Mouse (Mus musculus): ENCODE measurements around the gene Mpzl3. TPM values are rescaled to one million over a fixed set of nuclear protein-coding genes. Genes with fewer than 3 reads are reported as not detected.

Gene Mpzl3
- polyA plus RNA-seq, 1 experiment from 2014 or later: 1.9 TPM

DNA sequence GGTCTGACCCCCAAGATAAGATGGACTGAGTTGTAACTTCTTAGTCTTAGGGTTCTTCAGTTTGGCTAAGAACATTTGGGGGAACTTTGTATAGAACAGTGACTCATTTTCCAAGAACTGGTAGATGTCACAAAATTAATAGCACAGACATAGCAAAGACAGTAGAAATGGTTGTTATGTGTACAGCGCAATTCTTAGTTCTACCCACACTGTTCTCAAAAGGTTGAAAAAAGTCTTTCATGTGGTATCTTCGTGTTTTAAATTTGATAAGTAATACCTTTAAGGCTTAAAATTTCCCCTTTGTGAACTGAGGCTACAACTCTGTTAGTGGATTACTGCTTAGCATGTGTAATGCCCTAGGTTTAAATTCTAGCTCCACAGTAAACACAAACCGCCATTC, 28.1 kb downstream of the Mpzl3 start:
- Histone ChIP-seq H3K9me3 (replicated peaks; ENCODE audit: control insufficient read depth, low read length) (no peaks in the 10 kb centered on the region), H3K9ac (ENCODE audit: low read length) (no peak overlapping the region), H3K4me3 (ENCODE audit: low read length) (no peak overlapping the region), H3K27ac (ENCODE audit: low read length) (no peak overlapping the region), H3K27me3 (ENCODE audit: control insufficient read depth, insufficient read depth, low read length) (peaks cover 3% of the 10 kb centered on the region; the same call in 1 of the 2 replicates), H3K36me3 (ENCODE audit: control insufficient read depth, insufficient read depth) (no peaks in the 10 kb centered on the region), H3K4me1 (ENCODE audit: control insufficient read depth, insufficient read depth, low read length) (no peaks in the 10 kb centered on the region), H3K4me2 (ENCODE audit: low read depth, low read length) (no peak overlapping the region)
- 76% methylated on average over 3 of the region's 3 CpGs for WGBS
- ATAC-seq (replicated peaks; ENCODE audit: extremely low read depth, insufficient read depth, low FRiP score): no peak

DNA sequence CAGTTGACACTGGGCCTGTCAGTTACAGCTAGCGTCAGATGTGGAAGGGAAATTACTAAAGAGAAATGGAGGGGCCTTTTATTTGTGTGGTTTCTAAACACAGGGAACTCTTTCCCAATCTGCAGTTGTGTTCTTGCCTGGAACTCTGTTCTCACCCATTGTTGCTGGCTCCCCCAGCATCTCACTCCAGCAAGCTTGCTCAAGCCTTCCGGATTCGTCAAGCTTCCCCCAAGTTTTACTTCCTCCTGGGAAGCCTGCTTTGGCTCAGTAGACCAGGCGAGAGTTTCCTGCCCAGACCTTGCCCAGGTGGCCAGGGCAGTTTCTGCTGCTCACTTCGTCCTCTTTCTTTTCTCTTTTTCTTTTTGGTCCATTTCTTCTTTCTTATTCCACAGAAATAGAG, 29.6 kb downstream of the Mpzl3 start:
- Histone ChIP-seq H3K4me2 (ENCODE audit: low read depth, low read length) (no peak overlapping the region), H3K27ac (ENCODE audit: low read length) (no peak overlapping the region), H3K4me1 (ENCODE audit: control insufficient read depth, insufficient read depth, low read length) (no peaks in the 10 kb centered on the region), H3K36me3 (ENCODE audit: control insufficient read depth, insufficient read depth) (no peaks in the 10 kb centered on the region), H3K4me3 (ENCODE audit: low read length) (no peak overlapping the region), H3K9me3 (replicated peaks; ENCODE audit: control insufficient read depth, low read length) (no peaks in the 10 kb centered on the region), H3K9ac (ENCODE audit: low read length) (no peak overlapping the region), H3K27me3 (ENCODE audit: control insufficient read depth, insufficient read depth, low read length) (no peaks in the 10 kb centered on the region; the same call in 1 of the 2 replicates)
- WGBS: 52% methylated on average over 5 of the region's 5 CpGs
- ATAC-seq (replicated peaks; ENCODE audit: extremely low read depth, insufficient read depth, low FRiP score): no peak

DNA sequence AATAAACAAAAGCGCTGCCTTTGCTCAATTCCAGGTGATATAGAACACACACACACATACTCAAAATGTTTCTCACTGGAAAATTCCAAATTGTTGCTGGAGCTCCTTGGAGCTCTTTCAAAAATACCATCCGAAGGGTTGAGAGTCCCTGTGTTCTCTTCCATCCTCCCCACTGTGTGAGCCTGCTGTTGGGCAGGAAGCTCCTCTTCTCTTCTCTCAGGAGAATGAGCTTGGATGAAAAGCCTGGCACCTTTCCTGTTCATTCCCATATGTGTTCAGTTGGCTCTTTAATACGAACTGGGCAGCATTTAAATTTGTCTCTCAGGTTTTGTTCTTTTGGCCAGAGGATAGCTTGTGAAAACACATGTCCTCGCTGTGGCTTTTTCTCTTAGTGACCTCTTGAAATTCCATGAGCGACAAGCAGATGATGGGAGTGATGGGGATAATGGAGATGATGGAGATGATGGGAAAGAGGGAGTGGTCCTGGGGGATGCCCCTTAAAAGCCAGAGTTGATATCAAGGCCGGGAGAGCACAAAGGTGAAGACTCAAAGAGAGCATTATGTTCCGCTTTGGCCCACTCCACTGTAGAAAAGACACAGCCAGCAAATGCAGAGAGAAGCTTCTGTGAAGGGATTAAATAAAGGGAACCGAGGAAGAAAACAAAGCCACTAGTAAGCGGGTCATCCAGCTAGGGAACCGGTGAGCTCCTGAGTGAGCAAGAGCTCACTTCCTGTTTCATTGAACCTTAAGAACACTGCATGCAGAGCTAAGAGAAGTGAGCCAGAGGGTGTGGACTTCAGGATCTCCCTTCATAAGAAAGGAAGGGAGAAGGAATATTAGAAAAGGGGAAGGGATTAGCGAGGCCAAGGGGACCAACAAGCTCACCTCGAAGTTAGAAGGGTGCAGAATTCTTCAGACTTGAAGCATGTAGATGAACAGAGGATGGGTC, 31.0 kb downstream of the Mpzl3 start:
- Histone ChIP-seq H3K9me3 (replicated peaks; ENCODE audit: control insufficient read depth, low read length) (no peaks in the 10 kb centered on the region), H3K27ac (ENCODE audit: low read length) (no peak overlapping the region), H3K4me2 (ENCODE audit: low read depth, low read length) (no peak overlapping the region), H3K4me1 (ENCODE audit: control insufficient read depth, insufficient read depth, low read length) (no peaks in the 10 kb centered on the region), H3K9ac (ENCODE audit: low read length) (no peak overlapping the region), H3K36me3 (ENCODE audit: control insufficient read depth, insufficient read depth) (no peaks in the 10 kb centered on the region), H3K27me3 (ENCODE audit: control insufficient read depth, insufficient read depth, low read length) (no peaks in the 10 kb centered on the region; the same call in 1 of the 2 replicates), H3K4me3 (ENCODE audit: low read length) (no peak overlapping the region)
- no peak for ATAC-seq (replicated peaks; ENCODE audit: extremely low read depth, insufficient read depth, low FRiP score)
- WGBS: 72% methylated on average over 12 of the region's 12 CpGs

DNA sequence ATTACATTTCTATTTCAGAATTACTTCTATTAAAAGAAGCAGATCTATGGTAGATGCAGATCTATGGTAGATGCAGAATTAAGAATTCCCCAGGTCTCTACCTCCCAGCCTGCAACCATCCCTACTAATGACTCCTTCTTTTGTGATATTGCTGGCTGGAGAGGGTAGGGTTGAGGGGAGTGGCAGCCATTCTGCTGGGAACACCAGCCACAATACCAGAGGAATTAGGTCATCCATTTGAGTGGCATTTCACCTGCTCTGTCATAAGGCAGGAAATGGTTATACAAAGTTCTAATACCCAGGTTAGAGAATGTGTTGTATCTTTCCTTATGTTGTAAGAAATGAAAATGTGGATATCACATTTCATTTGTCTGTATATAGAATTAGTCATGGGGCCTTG, 33.1 kb downstream of the Mpzl3 start:
- ATAC-seq (replicated peaks; ENCODE audit: extremely low read depth, insufficient read depth, low FRiP score): no peak
- Histone ChIP-seq H3K36me3 (ENCODE audit: control insufficient read depth, insufficient read depth) (no peaks in the 10 kb centered on the region), H3K9ac (ENCODE audit: low read length) (no peak overlapping the region)

DNA sequence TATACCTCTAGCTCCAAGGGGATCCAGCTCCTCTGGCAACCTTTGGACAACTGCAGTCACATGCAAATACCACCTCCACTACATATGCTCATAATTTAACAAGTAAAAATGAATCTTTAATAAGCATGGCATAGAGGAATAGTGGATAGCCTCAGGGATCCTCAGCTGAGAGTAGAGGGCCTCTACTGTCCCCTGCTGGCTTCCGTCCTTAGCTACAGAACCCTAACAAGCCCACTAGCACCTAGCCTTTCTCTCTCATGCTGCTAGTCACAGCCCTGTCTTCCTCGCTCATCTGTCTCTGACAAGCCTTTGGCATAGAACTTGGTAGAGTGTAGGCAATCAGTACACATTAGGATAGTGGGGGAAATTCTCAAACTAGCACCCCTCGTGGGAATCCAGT, 35.8 kb downstream of the Mpzl3 start:
- Histone ChIP-seq H3K27me3 (ENCODE audit: control insufficient read depth, insufficient read depth, low read length) (no peaks in the 10 kb centered on the region; the same call in 1 of the 2 replicates), H3K27ac (ENCODE audit: low read length) (no peak overlapping the region), H3K9ac (ENCODE audit: low read length) (no peak overlapping the region), H3K4me1 (ENCODE audit: control insufficient read depth, insufficient read depth, low read length) (peaks cover 5% of the 10 kb centered on the region; the same call in 1 of the 2 replicates), H3K4me3 (ENCODE audit: low read length) (no peak overlapping the region), H3K9me3 (replicated peaks; ENCODE audit: control insufficient read depth, low read length) (no peaks in the 10 kb centered on the region), H3K36me3 (ENCODE audit: control insufficient read depth, insufficient read depth) (no peaks in the 10 kb centered on the region), H3K4me2 (ENCODE audit: low read depth, low read length) (no peak overlapping the region)
- 65% methylated on average over 3 of the region's 3 CpGs for WGBS
- ATAC-seq (replicated peaks; ENCODE audit: extremely low read depth, insufficient read depth, low FRiP score): no peak

More for the DNA sequence above, 33.1 kb downstream of the Mpzl3 start:
- Histone ChIP-seq H3K27ac (ENCODE audit: low read length) (no peak overlapping the region), H3K4me2 (ENCODE audit: low read depth, low read length) (no peak overlapping the region), H3K9me3 (replicated peaks; ENCODE audit: control insufficient read depth, low read length) (no peaks in the 10 kb centered on the region), H3K4me1 (ENCODE audit: control insufficient read depth, insufficient read depth, low read length) (peaks cover 5% of the 10 kb centered on the region; the same call in 1 of the 2 replicates), H3K27me3 (ENCODE audit: control insufficient read depth, insufficient read depth, low read length) (no peaks in the 10 kb centered on the region; the same call in 1 of the 2 replicates), H3K4me3 (ENCODE audit: low read length) (no peak overlapping the region)

DNA sequence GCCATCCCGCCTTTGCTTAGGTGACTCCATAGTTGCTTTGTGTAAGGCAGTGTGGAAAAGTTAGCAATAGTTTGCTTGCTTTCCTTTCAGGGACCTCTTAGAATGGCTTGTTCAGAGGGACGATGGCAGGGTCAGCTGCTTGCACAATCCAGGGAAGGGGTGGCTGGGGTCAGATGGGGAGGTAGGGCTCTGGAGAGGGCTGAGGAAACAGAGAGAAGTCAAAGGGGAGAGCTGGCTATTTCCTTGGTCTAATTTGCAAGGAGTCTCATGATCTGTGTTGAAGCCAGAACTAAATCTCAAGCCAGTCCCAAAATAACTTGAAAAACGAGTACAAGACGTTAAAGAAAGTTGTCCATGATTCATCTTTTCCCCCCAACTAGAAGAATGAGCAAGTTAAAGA, 37.7 kb downstream of the Mpzl3 start:
- H3K36me3 ChIP-seq (ENCODE audit: control insufficient read depth, insufficient read depth): no peaks in the 10 kb centered on the region
- no peaks in the 10 kb centered on the region; the same call in 1 of the 2 replicates for H3K27me3 ChIP-seq (ENCODE audit: control insufficient read depth, insufficient read depth, low read length)
- WGBS: 46% methylated on average over 4 of the region's 4 CpGs
- no peak overlapping the region for H3K4me2 ChIP-seq (ENCODE audit: low read depth, low read length)
- H3K4me3 ChIP-seq (ENCODE audit: low read length): no peak overlapping the region
- peaks cover 5% of the 10 kb centered on the region; the same call in 1 of the 2 replicates for H3K4me1 ChIP-seq (ENCODE audit: control insufficient read depth, insufficient read depth, low read length)
- no peaks in the 10 kb centered on the region for H3K9me3 ChIP-seq (replicated peaks; ENCODE audit: control insufficient read depth, low read length)
- ATAC-seq (replicated peaks; ENCODE audit: extremely low read depth, insufficient read depth, low FRiP score): no peak
- no peak overlapping the region for H3K27ac ChIP-seq (ENCODE audit: low read length)
- no peak overlapping the region for H3K9ac ChIP-seq (ENCODE audit: low read length)

DNA sequence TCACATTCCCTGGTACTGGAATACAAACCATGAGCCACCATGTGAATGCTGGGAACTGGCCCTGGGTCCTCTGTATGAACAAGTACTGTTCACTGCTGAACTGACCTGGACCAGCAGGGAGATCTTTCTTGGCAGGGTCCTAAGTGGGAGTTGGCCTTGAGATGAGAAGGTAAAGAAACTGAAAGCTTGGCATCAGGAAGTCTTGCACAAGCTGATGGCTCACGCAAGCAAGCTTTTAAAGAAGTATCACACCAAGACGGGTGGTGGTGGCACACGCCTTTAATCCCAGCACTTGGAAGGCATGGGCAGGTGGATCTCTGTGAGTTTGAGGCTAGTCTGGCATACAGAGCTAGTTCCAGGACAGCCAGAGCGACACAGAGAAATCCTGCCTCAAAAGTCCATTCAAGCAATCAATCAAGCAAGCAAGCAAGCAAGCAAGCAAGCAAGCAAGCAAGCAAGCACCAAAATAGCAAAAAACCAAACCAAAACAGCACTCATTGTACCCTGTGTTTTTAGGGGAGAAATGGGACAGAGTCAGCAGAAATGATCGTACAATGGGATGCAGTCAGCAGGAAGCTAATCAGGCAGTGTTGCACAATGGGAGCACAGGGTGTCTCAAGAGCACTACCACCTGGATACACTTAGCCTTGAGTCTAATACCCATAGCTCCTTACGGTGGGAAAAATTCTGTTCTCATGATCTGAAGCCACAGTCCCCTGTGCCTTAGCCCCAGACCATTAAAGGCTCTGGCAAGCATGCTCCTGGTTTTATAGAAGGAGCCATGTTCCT, 40.4 kb downstream of the Mpzl3 start:
- no peak overlapping the region for H3K4me3 ChIP-seq (ENCODE audit: low read length)
- no peak overlapping the region for H3K9ac ChIP-seq (ENCODE audit: low read length)
- H3K36me3 ChIP-seq (ENCODE audit: control insufficient read depth, insufficient read depth): no peaks in the 10 kb centered on the region
- peaks cover 5% of the 10 kb centered on the region; the same call in 1 of the 2 replicates for H3K4me1 ChIP-seq (ENCODE audit: control insufficient read depth, insufficient read depth, low read length)
- no peak overlapping the region for H3K4me2 ChIP-seq (ENCODE audit: low read depth, low read length)
- ATAC-seq (replicated peaks; ENCODE audit: extremely low read depth, insufficient read depth, low FRiP score): no peak
- no peaks in the 10 kb centered on the region for H3K9me3 ChIP-seq (replicated peaks; ENCODE audit: control insufficient read depth, low read length)
- H3K27me3 ChIP-seq (ENCODE audit: control insufficient read depth, insufficient read depth, low read length): no peaks in the 10 kb centered on the region; the same call in 1 of the 2 replicates
- WGBS: 65% methylated on average over 6 of the region's 6 CpGs
- no peak overlapping the region for H3K27ac ChIP-seq (ENCODE audit: low read length)

DNA sequence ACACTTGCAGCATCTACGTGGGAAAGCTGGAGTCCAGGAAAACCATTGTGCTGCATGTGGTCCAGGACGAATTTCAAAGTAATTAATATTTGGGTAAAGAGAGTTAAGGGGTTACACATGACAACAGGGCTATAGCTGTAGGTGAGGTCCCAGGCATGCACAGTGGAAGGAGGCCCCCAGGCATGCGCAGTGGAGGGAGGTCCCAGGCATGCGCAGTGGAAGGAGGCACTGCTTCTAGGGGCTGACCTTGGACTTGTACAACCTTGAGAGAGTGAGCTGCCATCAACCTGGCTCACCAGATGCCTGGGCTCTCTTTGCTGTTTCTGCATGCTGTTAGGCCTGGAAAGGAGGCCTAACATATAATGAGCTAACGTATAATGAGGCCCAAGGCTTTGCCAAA, 42.9 kb downstream of the Mpzl3 start:
- no peak for ATAC-seq (replicated peaks; ENCODE audit: extremely low read depth, insufficient read depth, low FRiP score)
- WGBS: 78% methylated on average over 5 of the region's 5 CpGs

DNA sequence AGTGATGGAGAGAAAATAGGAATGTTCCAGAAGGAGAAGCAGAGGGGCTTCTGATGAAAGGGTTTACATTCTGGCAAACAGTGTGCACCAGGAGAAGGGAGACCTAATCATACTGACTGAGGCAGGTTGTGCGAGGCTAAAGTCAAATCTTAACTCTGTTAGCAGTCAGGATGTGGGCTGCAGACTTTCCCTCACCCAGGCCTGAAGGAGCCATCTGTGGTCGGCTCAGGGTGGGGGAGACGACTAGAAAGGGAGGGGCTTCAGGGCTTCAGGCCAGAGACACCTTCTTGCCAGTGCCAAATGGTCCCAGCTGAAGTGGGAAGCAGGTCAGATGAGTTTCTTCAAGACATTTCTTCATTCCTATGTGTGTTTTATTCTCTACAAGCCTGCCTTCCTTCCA, 43.4 kb downstream of the Mpzl3 start:
- H3K27me3 ChIP-seq (ENCODE audit: control insufficient read depth, insufficient read depth, low read length): no peaks in the 10 kb centered on the region
- H3K9ac ChIP-seq (ENCODE audit: low read length): no peak overlapping the region
- no peak for ATAC-seq (replicated peaks; ENCODE audit: extremely low read depth, insufficient read depth, low FRiP score)
- 36% methylated on average over 3 of the region's 3 CpGs for WGBS
- no peak overlapping the region for H3K27ac ChIP-seq (ENCODE audit: low read length)
- no peak overlapping the region for H3K4me3 ChIP-seq (ENCODE audit: low read length)
- H3K4me2 ChIP-seq (ENCODE audit: low read depth, low read length): no peak overlapping the region
- no peaks in the 10 kb centered on the region for H3K9me3 ChIP-seq (replicated peaks; ENCODE audit: control insufficient read depth, low read length)
- peaks cover 5% of the 10 kb centered on the region for H3K4me1 ChIP-seq (ENCODE audit: control insufficient read depth, insufficient read depth, low read length)
- H3K36me3 ChIP-seq (ENCODE audit: control insufficient read depth, insufficient read depth): no peaks in the 10 kb centered on the region

More for the DNA sequence above, 42.9 kb downstream of the Mpzl3 start:
- Histone ChIP-seq H3K4me2 (ENCODE audit: low read depth, low read length) (no peak overlapping the region), H3K36me3 (ENCODE audit: control insufficient read depth, insufficient read depth) (no peaks in the 10 kb centered on the region), H3K4me1 (ENCODE audit: control insufficient read depth, insufficient read depth, low read length) (no peaks in the 10 kb centered on the region; the same call in 1 of the 2 replicates), H3K27me3 (ENCODE audit: control insufficient read depth, insufficient read depth, low read length) (no peaks in the 10 kb centered on the region), H3K4me3 (ENCODE audit: low read length) (no peak overlapping the region), H3K9me3 (replicated peaks; ENCODE audit: control insufficient read depth, low read length) (no peaks in the 10 kb centered on the region), H3K9ac (ENCODE audit: low read length) (no peak overlapping the region), H3K27ac (ENCODE audit: low read length) (no peak overlapping the region)
